Mouse (Mus musculus) monocyte, adult 5-6 weeks (primary cell): ENCODE results near the gene Dnaja3. TPM values are rescaled to one million over a fixed set of nuclear protein-coding genes. Genes with fewer than 3 reads are reported as not detected.

Experiments
- ATAC-seq: fragments of 153-309, 156-312 bp; replicated peaks from 2 replicates; pipeline ENCODE4 v1.8.0; 2017; ENCODE audit warnings: mild to moderate bottlenecking; ENCODE audit not compliant: low TSS enrichment, insufficient number of reproducible peaks, severe bottlenecking, poor library complexity, low FRiP score
- total RNA-seq: library from RNA; stranded (forward); fragments of 200-1000, 200-491, 200-594 nt; gene quantifications from 3 replicates; pipeline ENCODE4 v1.2.3, GENCODE M21; 2017

Gene Dnaja3
- total RNA-seq, 1 experiment from 2014 or later: 25.9 TPM

GRCm38 (mm10) chr16:4742186-4742585 is 102.4 kb downstream of the Dnaja3 start:
- no peak for ATAC-seq

- ATAC-seq: no peak
Observed at GRCm38 (mm10) chr16:4752155-4752554, 112.4 kb downstream of the Dnaja3 start.

DNA sequence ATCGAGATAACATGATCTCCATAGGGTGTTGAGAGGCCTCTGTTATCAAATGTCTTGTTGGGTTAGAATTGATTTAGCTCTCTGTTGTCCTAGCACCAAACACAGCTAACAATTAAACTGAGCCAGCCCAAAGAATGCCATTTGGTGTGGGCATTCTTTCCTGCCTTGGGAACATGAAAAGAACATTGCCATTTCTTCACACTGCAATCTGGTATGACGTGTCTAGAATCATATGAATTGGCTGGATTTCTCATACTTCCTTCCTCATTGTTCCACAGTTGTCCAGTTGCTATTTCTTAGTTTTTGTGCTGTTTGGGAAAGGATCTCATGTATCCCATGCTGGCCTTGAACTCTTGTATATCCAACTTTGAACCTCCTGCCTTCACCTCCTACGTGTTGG is 114.3 kb downstream of the Dnaja3 start:
- no peak for ATAC-seq

GRCm38 (mm10) chr16:4756660-4757335 is 117.0 kb downstream of the Dnaja3 start:
- peak; percentile 63; the same call in 1 of the 2 replicates for ATAC-seq

Other genes starting within 250 kb of the Dnaja3 start
- 2.7 to 3.6 TPM (median 2.8 TPM) in 3 replicates for gene Adcy9, start 219.5 kb upstream of the Dnaja3 start, total RNA-seq
- 0.29 to 0.38 TPM in 2 of 3 replicates, not detected in the other for gene Srl, start 98.2 kb upstream of the Dnaja3 start, total RNA-seq
- gene Tfap4, start 80.1 kb upstream of the Dnaja3 start, total RNA-seq: 2.7 to 14.0 TPM (median 4.0 TPM) in 3 replicates
- 0.19 to 0.76 TPM (median 0.64 TPM) in 3 replicates for gene Glis2, start 45.3 kb upstream of the Dnaja3 start, total RNA-seq
- gene Pam16, start 15.0 kb upstream of the Dnaja3 start, total RNA-seq: 5.1 to 18.7 TPM (median 14.8 TPM) in 3 replicates
- gene Vasn, start within 50 bp of the Dnaja3 start, total RNA-seq: 0.19 to 0.43 TPM (median 0.39 TPM) in 3 replicates
- gene Coro7, start 39.8 kb downstream of the Dnaja3 start, total RNA-seq: 28.4 to 62.6 TPM (median 29.8 TPM) in 3 replicates
- 3.7 to 12.2 TPM (median 6.1 TPM) in 3 replicates for gene Nmral1, start 79.4 kb downstream of the Dnaja3 start, total RNA-seq
- 80.8 to 103 TPM (median 93.4 TPM) in 3 replicates for gene Hmox2, start 86.4 kb downstream of the Dnaja3 start, total RNA-seq
- gene Cdip1, start 150.3 kb downstream of the Dnaja3 start, total RNA-seq: 14.5 to 29.4 TPM (median 16.6 TPM) in 3 replicates
- gene 4930562C15Rik, start 195.4 kb downstream of the Dnaja3 start, total RNA-seq: 1.3 TPM in 1 of 3 replicates, not detected in the others
- 11.3 to 32.6 TPM (median 13.8 TPM) in 3 replicates for gene Ubald1, start 240.3 kb downstream of the Dnaja3 start, total RNA-seq
- 29.3 to 42.2 TPM (median 41.6 TPM) in 3 replicates for gene Mgrn1, start 246.3 kb downstream of the Dnaja3 start, total RNA-seq